Mouse (Mus musculus) CD4-positive, CD25-positive, alpha-beta regulatory T cell, adult 2 months (primary cell): ENCODE data around the gene Ambra1.
A peak's percentile ranks its signal among the peaks of the same experiment; 100 is the strongest.

ENCODE experiments used
- DNase-seq: peaks from one replicate; pipeline ENCODE4 v3.0.0-alpha.2; 2012; ENCODE audit warnings: low read depth, low spot score

The Ambra1 gene

GRCm38 (mm10) chr2:91959544-91960410 is 229.8 kb downstream of the Ambra1 start:
- no peak for DNase-seq

- no peak for DNase-seq
These were observed 230.5 kb downstream of the Ambra1 start for GRCm38 (mm10) chr2:91960459-91960858.

- DNase-seq = peak; percentile 80
These were observed 232.2 kb downstream of the Ambra1 start for GRCm38 (mm10) chr2:91961901-91962761.

- peak; percentile 56 for DNase-seq
These were observed 233.0 kb downstream of the Ambra1 start for GRCm38 (mm10) chr2:91962864-91963401.

- peak; percentile 98 for DNase-seq
These were observed 233.6 kb downstream of the Ambra1 start for GRCm38 (mm10) chr2:91963443-91963932.

- DNase-seq = peak; percentile 34
These were observed 234.8 kb downstream of the Ambra1 start for GRCm38 (mm10) chr2:91964610-91965204.

- peak; percentile 41 for DNase-seq
These were observed 235.5 kb downstream of the Ambra1 start for GRCm38 (mm10) chr2:91965417-91965816.

GRCm38 (mm10) chr2:91966367-91966766 is 236.4 kb downstream of the Ambra1 start:
- DNase-seq = no peak

GRCm38 (mm10) chr2:91967962-91968361 is 238.0 kb downstream of the Ambra1 start:
- DNase-seq = no peak
